8 mouse cellular contexts compared by ENCODE assay signal in the genomic region with DNA sequence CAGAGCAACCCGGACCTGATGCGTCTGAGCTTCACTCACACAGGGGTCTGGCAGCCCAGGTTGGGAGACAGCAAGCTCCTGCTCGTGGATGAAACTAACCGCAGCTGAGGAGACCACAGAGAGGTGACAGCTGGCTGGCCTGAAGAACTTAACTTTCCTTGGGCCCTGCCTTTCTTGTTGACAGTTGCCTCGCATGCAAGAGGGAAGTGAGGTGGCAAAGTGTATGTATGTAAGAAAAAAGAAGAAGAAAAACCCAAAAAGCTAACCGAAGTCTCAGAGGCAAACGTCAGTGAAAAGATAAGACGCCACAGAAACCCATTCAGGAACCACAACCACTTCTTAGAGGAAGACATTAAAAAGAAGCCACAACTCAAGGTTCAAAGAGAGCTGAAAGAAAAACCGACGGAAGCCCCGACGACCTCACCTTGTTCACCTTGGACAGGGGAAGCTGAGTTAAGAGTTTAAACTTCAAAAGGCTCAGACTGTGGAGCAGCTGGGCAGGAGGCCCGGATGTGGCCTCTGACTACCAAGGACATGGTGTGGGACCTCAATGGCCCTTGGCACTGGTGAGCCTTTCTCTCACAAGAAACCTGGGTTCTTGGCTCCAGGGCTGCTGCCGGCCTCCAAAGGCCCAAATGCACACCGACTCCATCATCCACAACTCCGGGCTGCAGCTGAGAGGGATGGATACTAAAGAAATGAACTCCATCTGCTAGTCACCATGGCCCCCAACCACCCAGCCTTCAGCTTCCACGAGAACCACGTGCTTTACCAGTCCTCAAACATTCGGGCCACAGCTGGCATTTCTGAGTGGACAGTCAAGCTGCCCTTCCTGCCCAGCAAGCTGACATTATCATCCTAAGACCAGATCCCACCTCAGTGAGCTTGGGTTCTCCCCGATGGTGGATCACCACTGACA. TPM values are rescaled to one million over a fixed set of nuclear protein-coding genes. Genes with fewer than 3 reads are reported as not detected.
DNase-seq lines count a peak whose midpoint lies in the region; ATAC-seq lines count a peak whose summit lies in the region.

No protein-coding gene starts in this region.

- peak overlapping the region; percentile 76 for H3K4me3 ChIP-seq in heart, embryonic 13.5 days
- H3K4me3 ChIP-seq in hindbrain, embryonic 12.5 days: peak overlapping the region; percentile 94
- peak overlapping the region; percentile 52 for H3K4me3 ChIP-seq in liver, embryonic 15.5 days (replicated peaks)

- no peaks in the 10 kb centered on the region for H3K27me3 ChIP-seq in heart, embryonic 13.5 days (replicated peaks)
- H3K27me3 ChIP-seq in hindbrain, embryonic 12.5 days: no peaks in the 10 kb centered on the region
- peaks cover 77% of the 10 kb centered on the region for H3K27me3 ChIP-seq in liver, embryonic 15.5 days

- intact Hi-C loops in heart, postnatal 14 days (cut with DNase I): loop anchor here (2.0 kb wide), 1 partner anchor 16 kb away; no protein-coding TSS in a partner anchor

- H3K27ac ChIP-seq in heart, embryonic 13.5 days (replicated peaks): no peak overlapping the region
- H3K27ac ChIP-seq in hindbrain, embryonic 12.5 days: no peak overlapping the region
- no peak overlapping the region for H3K27ac ChIP-seq in liver, embryonic 15.5 days (replicated peaks)

- H3K36me3 ChIP-seq in heart, embryonic 13.5 days: peaks cover 12% of the 10 kb centered on the region
- H3K36me3 ChIP-seq in hindbrain, embryonic 12.5 days: peaks cover 2% of the 10 kb centered on the region; the same call in 1 of the 2 replicates
- H3K36me3 ChIP-seq in liver, embryonic 15.5 days (replicated peaks): no peaks in the 10 kb centered on the region

- peak overlapping the region; percentile 87 for H3K9ac ChIP-seq in heart, embryonic 13.5 days
- H3K9ac ChIP-seq in hindbrain, embryonic 12.5 days: peak overlapping the region; percentile 90
- H3K9ac ChIP-seq in liver, embryonic 15.5 days: no peak overlapping the region

- DNase-seq in heart, postnatal 14 days: no peak
- peak; percentile 60 for DNase-seq in adrenal gland, postnatal 14 days
- DNase-seq in left cerebral cortex, adult 8-10 months (ENCODE audit: low spot score in 2 of 2): no peak
- no peak for DNase-seq in right cerebral cortex, postnatal 14 days
- no peak for DNase-seq in c-Kit-positive CD71-positive TER-119-positive erythroid progenitor cells, embryonic 14.5 days (ENCODE audit: low spot score)

- H3K9me3 ChIP-seq in heart, embryonic 13.5 days: no peaks in the 10 kb centered on the region
- H3K9me3 ChIP-seq in hindbrain, embryonic 12.5 days (replicated peaks): no peaks in the 10 kb centered on the region
- H3K9me3 ChIP-seq in liver, embryonic 15.5 days (replicated peaks): no peaks in the 10 kb centered on the region

- no peak for ATAC-seq in heart, embryonic 13.5 days (ENCODE audit: extremely low read depth, insufficient number of reproducible peaks, low FRiP score, low TSS enrichment)
- no peak for ATAC-seq in hindbrain, embryonic 12.5 days (ENCODE audit: low FRiP score)
- ATAC-seq in liver, embryonic 15.5 days (ENCODE audit: insufficient read depth): no peak

- H3K4me1 ChIP-seq in heart, embryonic 13.5 days: peaks cover 66% of the 10 kb centered on the region
- peaks cover 54% of the 10 kb centered on the region for H3K4me1 ChIP-seq in hindbrain, embryonic 12.5 days
- peaks cover 20% of the 10 kb centered on the region for H3K4me1 ChIP-seq in liver, embryonic 15.5 days (replicated peaks)

- WGBS in heart, embryonic 13.5 days: 60% methylated on average over 20 of the region's 20 CpGs
- 70% methylated on average over 20 of the region's 20 CpGs for WGBS in hindbrain, embryonic 12.5 days
- WGBS in liver, embryonic 15.5 days (ENCODE audit: insufficient replicate concordance): 27% methylated on average over 20 of the region's 20 CpGs

- peak overlapping the region; percentile 85 for H3K4me2 ChIP-seq in heart, embryonic 13.5 days
- H3K4me2 ChIP-seq in hindbrain, embryonic 12.5 days (replicated peaks): peak overlapping the region; percentile 99
- peak overlapping the region; percentile 61 for H3K4me2 ChIP-seq in liver, embryonic 15.5 days

RNA-seq across cellular contexts. Expression of gene Zcchc14, which starts 2.1 kb away (rescaled TPM):
- polyA plus RNA-seq in heart, embryonic 13.5 days (2015; fragmentation: Nextera tagmentation; extraction: Ambion mirVana): 7.8 and 8.7 TPM in 2 replicates
- total RNA-seq in heart, postnatal 14 days (2021): 10 to 100 TPM; 33.9 to 38.5 TPM
- total RNA-seq in adrenal gland, postnatal 14 days (2021): 41.0 and 46.2 TPM in 2 replicates
- polyA plus RNA-seq in hindbrain, embryonic 12.5 days (2016; fragmentation: Nextera tagmentation; extraction: Ambion mirVana): 26.5 and 27.6 TPM in 2 replicates
- 0.89 and 1.6 TPM in 2 replicates for polyA plus RNA-seq in liver, embryonic 15.5 days (2015; fragmentation: Nextera tagmentation; extraction: Ambion mirVana)
- total RNA-seq in left cerebral cortex, adult 8-10 months (2022): 10 to 100 TPM; 68.6 to 73.0 (median 70.5) TPM
